Mouse (Mus musculus): ENCODE data around the gene Slc43a2.

The Slc43a2 gene

DNA sequence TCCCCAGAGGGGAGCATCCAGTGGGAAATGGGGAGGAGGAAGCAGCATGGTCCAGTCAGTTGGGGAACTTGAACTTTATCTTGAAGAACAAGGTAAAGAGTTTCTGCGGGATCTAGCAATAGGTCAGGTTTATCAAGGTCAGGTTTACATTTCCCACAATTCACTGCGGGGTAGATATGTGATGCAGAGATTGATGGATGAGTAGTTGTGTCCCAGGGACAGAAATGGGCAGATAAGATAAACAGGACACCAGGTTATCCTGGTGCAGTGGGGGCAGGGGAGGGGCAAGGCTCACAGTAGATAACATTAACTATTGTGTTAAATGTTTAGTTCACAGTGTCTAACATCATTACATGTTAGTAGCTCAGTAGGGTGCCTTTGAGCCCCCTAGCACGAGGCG, 1.7 kb upstream of the Slc43a2 start:
- in situ Hi-C loops (cut with MboI) = loop anchor here (5.0 kb wide), 1 partner anchor 38 kb away; no protein-coding TSS in a partner anchor

DNA sequence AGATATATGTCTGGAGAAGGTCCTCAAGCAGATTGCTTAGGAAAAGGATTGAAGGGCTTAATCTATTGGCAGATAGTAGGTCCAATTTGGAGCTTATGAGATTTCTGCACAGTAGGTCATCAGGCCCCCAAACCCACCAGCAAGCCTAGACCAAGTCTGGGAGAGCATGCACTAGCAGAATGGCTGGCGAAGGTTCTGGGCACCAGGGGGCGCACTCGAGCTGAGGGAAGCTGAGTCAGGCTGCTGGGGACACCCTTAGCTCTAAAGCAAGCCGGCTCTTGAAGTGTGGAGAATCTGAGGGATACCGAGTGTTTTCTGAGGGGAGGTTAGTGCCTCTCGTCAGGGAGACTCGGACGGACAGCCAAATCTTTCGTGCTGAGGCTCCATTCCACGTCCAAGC, 1.2 kb upstream of the Slc43a2 start:
- in situ Hi-C loops (cut with MboI) = loop anchor here (5.0 kb wide), 1 partner anchor 37 kb away; no protein-coding TSS in a partner anchor

DNA sequence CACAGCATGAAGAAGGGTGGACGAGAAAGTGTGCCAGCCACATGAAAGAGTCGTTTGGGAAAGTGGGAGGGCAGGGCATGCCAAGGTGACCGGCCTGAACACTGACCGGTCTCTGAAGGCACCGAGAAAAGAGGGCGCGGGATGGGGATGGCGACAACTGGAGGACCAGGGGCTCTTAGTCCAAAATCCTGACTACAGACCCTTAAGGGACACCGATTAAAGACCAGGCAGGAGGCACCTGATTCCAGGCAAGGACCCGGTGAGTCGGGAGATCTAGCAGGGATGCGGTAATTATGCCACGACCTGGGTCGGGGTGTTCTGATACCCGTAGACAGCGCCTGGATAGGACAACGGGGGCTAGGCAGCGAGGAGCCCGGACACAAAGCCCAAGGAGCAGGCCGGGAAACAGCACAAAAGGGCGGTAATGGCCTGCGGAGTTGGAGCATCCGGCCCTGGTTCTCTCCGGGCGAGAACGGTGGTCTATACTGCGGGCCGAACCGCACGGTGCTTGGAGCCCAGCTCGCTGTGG, 585 bp upstream of the Slc43a2 start:
- in situ Hi-C loops (cut with MboI) = loop anchor here (5.0 kb wide), 1 partner anchor 36 kb away; no protein-coding TSS in a partner anchor

DNA sequence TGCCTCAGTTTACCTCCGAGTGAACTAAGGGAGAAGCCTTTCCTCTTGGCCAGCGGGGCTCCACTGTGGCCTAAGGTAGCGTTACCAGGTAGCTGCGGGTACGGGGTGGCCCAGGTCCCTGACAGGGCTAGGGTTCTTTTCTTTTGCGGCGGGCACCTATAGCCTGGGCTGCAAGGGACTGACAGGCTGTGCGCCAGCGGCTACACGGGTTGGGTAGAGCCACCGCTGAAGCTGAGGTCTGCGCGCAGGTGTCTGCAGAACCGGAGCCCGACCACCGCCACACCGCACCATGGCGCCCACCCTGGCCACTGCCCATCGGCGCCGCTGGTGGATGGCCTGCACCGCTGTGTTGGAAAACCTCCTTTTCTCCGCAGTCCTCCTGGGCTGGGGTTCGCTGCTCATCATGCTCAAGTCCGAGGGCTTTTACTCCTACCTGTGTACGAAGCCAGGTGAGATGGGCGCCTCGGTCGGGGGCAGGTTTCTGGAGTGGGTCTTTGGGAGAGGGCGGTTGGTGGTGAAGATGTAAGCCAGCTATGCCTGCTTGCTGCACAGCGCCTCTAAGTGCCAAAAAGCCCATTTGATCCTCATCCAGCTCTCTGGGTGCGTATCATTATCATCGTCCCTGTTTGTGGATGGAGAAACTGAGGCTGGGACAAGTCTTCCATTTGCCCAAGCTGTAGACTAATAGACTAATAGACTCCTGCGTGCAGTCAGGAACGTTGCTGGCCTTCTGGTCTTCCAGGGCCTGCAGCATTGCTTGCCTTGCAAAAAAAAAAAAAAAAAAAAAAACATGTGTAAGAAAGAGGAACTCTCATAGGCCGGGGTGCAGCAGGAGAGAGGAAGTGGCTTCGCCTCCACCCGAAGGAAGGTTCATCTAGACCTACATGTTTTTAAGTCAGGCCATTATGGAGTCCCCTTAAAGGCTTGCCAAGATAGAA, 1.1 kb downstream of the Slc43a2 start:
- in situ Hi-C loops (cut with MboI) = loop anchor here (5.0 kb wide), 1 partner anchor 35 kb away; no protein-coding TSS in a partner anchor

DNA sequence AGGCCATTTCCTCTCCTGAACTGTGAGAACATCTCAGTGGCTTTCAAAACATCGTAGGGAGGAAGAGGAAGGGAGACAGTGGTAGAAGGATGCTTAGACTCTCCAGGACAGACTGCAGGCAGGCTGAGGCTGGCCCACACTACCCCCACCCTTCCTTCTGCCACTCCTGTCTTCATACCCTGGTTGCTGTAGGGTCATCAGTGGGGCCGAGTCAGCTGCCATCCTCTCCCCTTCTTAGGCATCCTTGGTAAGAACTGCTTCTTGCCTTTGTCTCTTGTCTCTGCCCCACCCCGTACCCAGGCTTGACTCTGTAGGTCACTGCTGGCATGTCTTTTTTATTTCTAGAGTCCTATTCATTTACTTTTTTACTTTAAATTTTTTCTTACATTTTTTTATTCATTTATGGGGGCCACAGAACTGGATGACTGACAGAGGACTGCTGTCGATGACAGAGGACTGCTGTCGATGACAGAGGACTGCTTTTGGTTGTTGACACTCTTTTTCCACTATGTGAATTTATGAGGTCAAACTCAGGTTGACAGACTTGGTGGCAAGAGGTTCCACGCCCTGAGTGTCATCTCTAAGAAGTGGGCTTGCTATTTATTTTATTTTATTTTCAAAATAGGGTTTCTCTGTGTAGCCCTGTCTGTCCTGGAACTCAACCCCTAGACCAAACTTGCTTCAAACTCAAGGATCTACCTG, 2.0 kb downstream of the Slc43a2 start:
- in situ Hi-C loops (cut with MboI) = loop anchor here (5.0 kb wide), 1 partner anchor 34 kb away; no protein-coding TSS in a partner anchor

DNA sequence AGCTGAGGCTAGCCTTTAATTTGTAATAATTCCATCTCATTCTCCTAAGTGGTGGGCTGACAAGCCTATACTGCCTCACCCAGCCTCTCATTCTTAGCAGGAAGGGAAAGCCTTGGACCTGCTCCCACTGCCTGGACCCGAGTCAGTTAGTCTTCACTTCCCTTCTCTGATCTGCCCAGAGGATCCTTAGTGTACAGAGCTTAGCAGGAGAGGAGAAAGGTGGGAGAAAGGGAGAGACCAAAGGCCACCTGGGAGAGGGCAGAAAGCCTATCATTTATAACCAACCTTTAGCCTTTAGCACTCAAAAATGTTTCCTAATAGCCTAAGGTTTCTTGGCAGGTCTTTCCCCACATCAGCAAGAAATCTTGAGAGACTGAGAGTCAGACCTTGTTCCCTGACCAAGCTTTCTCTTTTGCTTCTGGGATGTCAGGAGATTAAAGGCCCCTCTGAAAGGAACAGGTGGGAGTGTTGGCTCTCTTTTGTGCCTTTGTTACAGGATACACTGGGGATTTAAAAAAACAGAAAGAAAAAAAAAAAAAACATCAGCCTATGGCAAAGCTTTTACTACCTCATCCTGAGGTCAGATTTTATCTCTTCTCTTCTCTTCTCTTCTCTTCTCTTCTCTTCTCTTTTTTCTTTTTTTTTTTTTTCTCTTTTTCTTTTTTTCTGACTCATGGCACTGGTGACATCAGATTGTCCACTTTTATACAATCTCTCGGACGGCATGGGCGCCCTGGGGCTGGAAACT, 3.0 kb downstream of the Slc43a2 start:
- in situ Hi-C loops (cut with MboI) = loop anchor here (5.0 kb wide), 1 partner anchor 33 kb away; no protein-coding TSS in a partner anchor

DNA sequence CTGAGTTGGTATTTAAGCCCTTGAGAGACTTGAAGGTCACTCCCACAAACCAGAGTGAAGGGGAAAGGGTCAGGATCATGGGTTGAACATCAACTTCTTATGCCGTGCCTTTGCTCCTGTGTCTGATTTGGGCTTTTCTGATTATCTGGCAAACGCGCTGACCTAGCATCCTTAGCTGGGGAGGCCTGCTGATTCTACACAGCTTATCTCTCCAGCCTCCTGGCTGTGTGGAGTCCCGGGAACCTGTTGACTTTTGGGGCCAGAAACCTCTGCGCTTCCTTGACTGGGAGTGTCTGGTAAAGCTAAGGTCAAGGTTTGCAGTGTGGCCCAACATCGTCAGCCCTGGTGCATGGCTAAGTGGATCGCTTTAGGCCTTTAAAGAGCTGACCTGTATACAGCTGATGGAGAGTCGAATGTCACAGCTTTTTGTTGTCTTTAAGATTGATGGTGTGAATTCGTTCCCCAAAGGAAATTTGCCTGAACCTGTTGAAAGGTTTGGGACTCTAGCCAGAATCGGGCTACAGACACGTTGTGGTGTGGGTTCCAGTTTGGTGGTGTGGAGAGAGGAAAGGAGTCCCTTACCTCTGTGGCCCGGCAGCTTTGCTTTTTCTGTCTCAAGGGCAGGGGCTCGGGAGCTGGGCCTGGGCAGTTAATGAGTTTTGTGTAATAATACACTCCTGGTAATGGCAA, 3.8 kb downstream of the Slc43a2 start:
- in situ Hi-C loops (cut with MboI) = no loop called here

DNA sequence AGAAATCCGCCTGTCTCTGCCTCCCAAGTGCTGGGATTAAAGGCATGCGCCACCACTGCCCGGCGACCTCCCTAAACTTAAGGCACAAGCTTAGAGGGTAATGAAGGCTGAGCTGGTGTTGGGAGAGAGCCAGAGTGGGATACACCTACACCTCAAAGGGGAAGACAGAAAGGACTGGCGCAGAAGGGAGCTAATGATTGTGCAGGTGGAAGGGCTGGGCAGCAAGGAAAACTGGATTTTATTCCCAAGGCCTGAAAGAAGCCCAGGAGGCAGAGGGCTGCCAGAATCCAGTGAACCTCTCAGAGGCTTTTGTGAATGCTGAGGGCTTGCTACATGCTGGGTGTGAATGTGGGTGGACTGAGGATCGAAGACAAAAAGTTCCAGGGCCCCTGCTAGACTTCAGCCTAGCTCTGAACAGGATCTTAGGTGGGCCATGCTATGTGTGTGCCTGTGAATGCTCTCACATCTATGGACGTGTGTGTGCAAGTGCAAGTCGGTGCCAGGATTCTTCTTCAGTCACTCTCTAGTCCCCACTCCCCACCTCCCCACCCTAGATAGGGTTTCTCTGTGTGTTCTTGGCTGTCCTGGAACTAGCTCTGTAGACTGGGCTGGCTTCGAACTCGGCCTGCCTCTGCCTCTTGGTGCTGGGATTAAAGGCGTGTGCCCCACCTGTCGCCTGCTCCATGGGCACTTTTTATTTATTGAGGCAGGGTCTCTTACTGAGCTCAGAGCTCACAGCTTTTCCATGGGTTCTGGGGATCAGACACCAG, 4.9 kb downstream of the Slc43a2 start:
- in situ Hi-C loops (cut with MboI) = no loop called here

DNA sequence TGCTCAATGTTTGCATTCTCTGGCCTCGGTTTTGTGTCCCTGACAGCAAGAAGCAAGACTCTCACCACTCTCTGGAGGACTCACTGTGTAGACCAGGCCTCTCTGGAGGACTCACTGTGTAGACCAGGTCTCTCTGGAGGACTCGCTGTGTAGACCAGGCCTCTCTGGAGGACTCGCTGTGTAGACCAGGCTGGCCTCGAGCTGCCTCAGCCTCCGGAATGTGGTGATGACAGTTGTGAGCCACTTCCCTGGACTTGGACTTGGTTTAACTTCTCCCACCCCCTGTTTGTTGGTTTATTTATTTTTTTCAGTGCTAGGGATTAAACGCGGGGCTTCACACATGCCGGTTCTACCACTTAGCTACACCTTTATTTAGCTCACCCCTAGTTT, 5.5 kb downstream of the Slc43a2 start:
- in situ Hi-C loops (cut with MboI) = no loop called here

DNA sequence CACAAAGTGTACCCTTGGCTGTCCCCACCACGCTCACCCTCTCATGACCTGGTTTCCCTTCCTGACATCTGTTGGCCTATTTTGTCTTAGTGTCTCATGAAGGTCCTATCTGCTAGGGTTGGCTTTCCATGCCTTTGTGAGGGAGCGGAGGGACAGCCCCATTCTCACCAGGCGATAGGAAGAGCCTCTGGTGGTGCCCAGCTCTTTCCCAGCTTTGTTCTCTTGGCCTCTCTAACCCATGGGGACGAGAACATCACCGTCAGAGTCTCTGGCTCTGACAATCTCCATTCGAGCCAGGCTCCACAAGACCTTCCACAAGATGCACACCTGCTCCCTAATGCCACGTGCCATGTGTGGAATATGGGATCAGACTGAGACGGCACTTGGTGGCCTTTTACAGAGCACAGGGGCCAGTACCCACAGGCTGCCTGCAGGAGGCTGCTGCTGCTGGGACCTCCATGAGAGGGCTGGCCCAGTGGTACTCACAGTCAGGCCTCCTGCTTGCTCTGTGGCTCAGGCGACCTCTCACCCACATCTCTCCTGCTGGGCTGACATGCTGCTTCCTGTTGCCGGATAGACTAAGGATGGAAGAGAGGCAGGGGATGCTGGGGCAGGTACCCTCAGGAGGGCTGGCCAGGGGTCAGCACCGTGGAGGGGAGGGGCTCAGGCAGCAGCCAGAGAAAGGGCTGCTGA, 6.1 kb downstream of the Slc43a2 start:
- in situ Hi-C loops (cut with MboI) = no loop called here

DNA sequence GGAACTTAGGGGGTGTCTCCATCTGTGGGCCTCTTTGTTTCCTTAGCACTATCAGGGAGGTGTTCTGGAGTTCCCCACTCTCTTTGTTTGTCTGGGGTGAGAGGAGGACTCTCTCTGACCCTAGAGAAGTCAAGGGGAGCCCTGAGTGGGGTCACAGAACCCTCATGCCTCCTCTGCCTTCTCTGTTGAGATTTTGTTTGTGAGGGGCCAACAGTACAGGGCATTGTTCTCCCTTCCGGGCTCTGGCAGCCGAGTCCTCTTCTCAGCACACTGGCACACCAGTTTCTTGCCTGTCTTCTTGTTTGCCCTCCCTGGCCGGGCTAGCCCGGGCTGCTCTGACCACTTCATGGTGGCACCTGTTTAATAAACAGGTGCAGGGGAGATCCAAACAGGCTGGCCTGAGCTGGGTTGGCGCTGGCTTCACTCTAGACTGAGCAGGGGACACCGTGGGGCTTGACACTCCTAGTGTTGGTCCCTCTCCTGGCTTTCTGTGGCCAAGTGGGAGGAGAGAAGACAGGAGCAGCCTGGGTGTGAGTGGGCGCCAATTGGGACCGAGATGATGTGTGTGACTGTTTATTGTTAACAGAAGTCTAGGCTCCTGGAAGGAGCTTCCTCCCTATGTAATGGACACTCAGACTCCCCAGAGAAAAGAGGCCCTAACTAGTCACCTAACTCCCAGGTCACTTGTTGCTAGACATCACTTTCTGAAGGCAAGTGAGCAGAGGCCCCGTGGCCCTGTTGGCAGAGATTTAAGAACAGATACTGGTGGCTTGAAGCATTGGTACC, 6.9 kb downstream of the Slc43a2 start:
- in situ Hi-C loops (cut with MboI) = no loop called here

DNA sequence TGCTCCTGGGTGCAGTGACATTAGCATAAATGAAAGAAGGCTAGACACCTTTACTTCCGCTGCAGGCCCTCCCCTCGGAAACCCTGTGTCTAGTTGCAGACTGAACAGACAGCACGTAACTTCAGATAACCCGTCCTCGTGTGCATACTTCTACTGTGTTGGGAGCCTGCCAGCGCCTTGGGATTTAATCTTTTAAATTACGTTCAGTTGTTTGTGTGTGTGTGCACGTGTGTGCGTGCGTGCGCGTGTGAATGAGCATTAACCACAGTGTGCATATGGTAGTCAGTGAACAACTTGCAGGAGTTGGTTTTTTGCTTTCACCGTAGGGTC, 7.4 kb downstream of the Slc43a2 start:
- in situ Hi-C loops (cut with MboI) = no loop called here

DNA sequence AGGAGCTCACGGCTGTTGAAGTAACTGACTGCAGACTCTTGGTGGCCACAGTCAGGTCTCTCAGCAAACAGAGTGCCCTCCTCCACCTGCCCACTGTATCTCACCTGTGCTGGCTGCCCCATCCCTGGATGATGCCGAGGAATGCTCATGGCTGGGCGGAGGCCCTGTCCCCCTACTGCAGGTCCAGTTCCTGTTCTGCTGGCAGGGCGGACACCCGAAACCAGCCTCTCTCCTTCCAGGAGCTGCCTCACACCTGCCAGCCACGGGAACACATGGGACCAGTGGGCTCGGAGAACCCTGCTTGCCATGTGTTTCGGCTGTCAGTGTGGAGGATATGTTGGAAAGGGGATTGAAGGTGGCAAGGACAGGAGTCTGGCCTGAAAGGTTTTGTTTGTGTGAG, 8.7 kb downstream of the Slc43a2 start:
- in situ Hi-C loops (cut with MboI) = no loop called here

DNA sequence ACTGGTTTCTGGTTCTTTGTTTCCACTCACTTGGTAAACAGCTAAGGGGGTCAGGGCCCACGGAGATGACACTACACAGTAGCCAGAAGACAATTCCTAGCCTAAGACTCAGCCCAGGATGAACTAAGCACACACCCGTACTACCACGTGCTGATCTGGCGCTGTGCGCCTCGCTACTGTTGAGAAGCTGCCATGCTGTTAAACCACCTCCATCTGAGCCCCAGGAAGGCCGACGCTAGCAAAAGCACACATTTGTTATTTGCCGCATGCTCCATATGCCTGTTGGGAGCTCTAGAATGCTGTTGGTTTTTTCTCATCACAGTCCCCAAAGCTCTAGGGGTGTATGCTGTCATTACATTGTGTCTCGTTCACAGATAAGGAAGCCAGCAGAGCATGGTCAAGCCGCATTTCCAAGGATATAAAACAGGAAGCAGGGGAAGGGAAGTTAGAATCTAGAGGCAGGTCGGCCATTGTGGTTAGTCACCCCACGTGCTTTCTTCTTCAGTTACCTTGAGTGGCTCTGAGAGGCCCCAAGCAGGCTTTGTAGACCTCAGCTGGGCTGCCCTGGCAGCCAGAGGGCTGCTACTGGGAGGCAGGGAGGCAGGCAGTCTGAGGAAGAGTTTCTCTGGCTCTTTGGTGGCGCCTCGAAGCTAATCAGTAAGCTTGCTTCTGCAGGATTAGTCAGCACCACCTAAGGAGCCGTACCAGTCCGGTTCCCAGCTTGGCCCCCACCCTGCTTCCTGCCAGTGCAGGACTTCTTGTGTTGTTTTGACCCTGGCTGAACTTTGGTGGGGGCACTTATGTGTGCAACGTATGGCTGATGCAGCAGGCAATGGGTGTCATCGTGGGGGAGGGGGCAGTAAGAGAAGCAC, 9.5 kb downstream of the Slc43a2 start:
- in situ Hi-C loops (cut with MboI) = no loop called here

DNA sequence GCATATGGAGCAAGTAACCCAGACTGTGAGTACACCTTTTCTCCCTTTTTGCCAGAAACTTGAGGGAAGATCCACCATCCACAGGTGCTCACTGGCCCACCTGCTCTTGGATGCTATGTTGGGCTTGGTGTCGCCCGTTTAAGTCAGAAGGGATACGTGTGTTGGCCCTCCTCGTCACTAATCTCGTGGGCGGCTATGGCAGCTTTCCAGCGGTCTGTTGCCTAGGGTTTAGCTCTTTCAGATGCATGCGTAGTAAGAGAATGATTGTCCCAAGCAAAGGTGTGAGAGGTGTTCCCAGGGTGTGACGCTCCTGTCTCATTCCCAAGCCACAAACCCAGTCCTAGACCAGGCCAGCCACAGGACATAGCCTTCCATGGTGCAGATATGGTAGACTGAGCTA, 13.2 kb downstream of the Slc43a2 start:
- in situ Hi-C loops (cut with MboI) = no loop called here

DNA sequence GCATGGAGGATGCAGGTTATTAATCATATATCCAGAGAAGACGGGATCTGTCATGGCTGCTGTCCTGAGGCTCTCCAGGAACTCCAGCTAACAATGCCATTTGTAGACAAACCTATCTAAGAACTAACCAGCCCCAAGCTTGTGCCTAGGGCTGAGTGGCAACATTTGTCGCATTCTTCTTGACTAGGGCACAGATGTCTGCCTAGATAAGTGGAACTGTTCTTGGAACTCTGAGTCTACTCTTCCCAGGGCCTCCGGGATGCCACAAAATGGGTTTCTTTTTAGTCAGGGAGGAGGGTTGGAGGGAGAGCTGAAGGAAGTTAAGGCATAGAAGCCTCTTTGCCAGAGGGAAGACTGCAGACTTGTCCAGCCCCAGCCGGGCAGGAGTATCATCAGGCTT, 14.6 kb downstream of the Slc43a2 start:
- in situ Hi-C loops (cut with MboI) = no loop called here

DNA sequence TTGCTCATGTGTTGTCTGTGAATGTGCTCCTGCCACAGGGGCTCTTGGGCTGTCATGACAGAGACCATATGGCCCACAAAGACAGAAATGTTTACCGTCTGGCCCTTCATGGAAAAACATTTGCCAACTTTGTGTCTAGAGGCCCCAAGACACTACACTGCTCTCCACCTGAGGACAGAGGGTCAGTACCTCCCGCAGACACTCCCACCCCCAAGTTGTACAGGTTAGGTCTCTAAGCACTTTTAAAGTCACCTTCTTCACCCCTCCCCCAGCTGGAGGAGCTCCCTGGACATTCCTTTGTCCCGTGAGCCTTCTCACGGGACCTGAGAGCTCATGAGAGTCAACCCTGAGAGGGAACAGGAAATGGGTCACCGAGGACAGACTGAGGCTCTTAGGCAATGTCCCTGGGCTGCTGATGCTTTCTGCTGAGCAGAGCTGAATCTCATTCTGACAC, 18.2 kb downstream of the Slc43a2 start:
- in situ Hi-C loops (cut with MboI) = no loop called here

All from mature B cell (primary cell).